29 mouse cellular contexts compared by ENCODE assay signal in the genomic region with DNA sequence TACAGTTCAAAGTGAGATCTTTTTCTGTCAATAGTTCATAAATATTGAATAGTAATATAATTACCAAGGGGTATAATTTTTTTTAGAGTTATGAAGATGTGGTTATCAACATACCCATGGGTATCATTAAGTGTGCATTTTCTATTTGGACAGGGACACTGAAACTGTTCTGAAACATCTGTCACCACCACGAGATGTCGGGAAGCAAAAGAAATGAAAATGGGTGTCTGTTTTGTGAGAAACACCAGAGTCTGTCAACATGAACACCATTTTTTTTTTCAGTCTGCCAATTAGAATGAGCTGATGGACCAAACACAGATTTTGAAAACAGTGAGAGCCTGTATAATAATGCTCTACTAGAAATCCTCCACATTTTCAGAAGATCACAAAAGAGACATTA.
DNase-seq lines count a peak whose midpoint lies in the region; ATAC-seq and TF ChIP-seq lines count a peak whose summit lies in the region.
"Had no signal": no experiment of that assay in that cellular context is flagged by ENCODE, and none has a peak within 500 bp of the region (broad histone marks: within the 10 kb centered on the region; RNA-seq: fewer than 3 reads in every experiment).

No protein-coding gene starts in this region.

- peak; percentile 53 for DNase-seq in forebrain, embryonic 14.5 days (ENCODE audit: low spot score)
- DNase-seq in forebrain, embryonic 11.5 days (ENCODE audit: low spot score), result no peak
- no peak for DNase-seq in neural tube, embryonic 11.5 days (ENCODE audit: low spot score)
- no peak for DNase-seq in neural tube, embryonic 10.5 days (ENCODE audit: extremely low spot score, low spot score)
- peak; percentile 33 for DNase-seq in hindbrain, embryonic 14.5 days (ENCODE audit: low spot score)
- no peak for DNase-seq in stomach, postnatal 0 days (ENCODE audit: low spot score)
- no peak for DNase-seq in ovary, postnatal 36 days (ENCODE audit: low spot score)
- DNase-seq: adrenal gland, postnatal 36 days; cerebellum, adult 11 months; cerebellum, adult 9-11 months; gastrocnemius, postnatal 10 days; heart, adult 11 months; heart, postnatal 10 days; kidney, postnatal 36 days; layer of hippocampus, adult 9-11 months; left cerebral cortex, postnatal 4 days; right cerebral cortex, adult 18-20 months; thymus, adult 18-20 months; thymus, postnatal 36 days had no signal

- H3K4me3 ChIP-seq in forebrain, embryonic 14.5 days (ENCODE audit: low read depth, low read length), result no peak overlapping the region
- no peak overlapping the region for H3K4me3 ChIP-seq in forebrain, embryonic 11.5 days (ENCODE audit: low read depth, low read length)
- no peak overlapping the region for H3K4me3 ChIP-seq in neural tube, embryonic 11.5 days (ENCODE audit: low read depth, low read length)
- no peak overlapping the region for H3K4me3 ChIP-seq in hindbrain, embryonic 14.5 days (replicated peaks; ENCODE audit: low read length)
- H3K4me3 ChIP-seq in midbrain, embryonic 16.5 days (ENCODE audit: low read depth, low read length), result no peak overlapping the region
- H3K4me3 ChIP-seq in stomach, postnatal 0 days (ENCODE audit: low read depth, low read length), result no peak overlapping the region
- H3K4me3 ChIP-seq: embryonic facial prominence, embryonic 15.5 days; heart, embryonic 12.5 days; limb, embryonic 15.5 days; liver, embryonic 15.5 days; lung, embryonic 15.5 days; myocyte; stomach, embryonic 15.5 days had no signal

- H3K4me1 ChIP-seq in forebrain, embryonic 14.5 days (ENCODE audit: control insufficient read depth, insufficient read depth, low read length), result peaks cover 12% of the 10 kb centered on the region
- no peaks in the 10 kb centered on the region for H3K4me1 ChIP-seq in forebrain, embryonic 11.5 days (replicated peaks; ENCODE audit: control insufficient read depth, insufficient read depth, low read length)
- no peaks in the 10 kb centered on the region for H3K4me1 ChIP-seq in neural tube, embryonic 11.5 days (ENCODE audit: control insufficient read depth, insufficient read depth, low read length)
- peaks cover 12% of the 10 kb centered on the region for H3K4me1 ChIP-seq in hindbrain, embryonic 14.5 days (replicated peaks; ENCODE audit: control insufficient read depth, insufficient read depth, low read length)
- H3K4me1 ChIP-seq in midbrain, embryonic 16.5 days (ENCODE audit: control insufficient read depth, insufficient read depth, low read length), result peaks cover 10% of the 10 kb centered on the region
- H3K4me1 ChIP-seq in stomach, postnatal 0 days (replicated peaks; ENCODE audit: control insufficient read depth, insufficient read depth), result no peaks in the 10 kb centered on the region
- H3K4me1 ChIP-seq: embryonic facial prominence, embryonic 15.5 days; heart, embryonic 12.5 days; limb, embryonic 15.5 days; liver, embryonic 15.5 days; lung, embryonic 15.5 days; stomach, embryonic 15.5 days had no signal

- no peak overlapping the region for H3K9ac ChIP-seq in forebrain, embryonic 14.5 days (ENCODE audit: low read length)
- no peak overlapping the region for H3K9ac ChIP-seq in forebrain, embryonic 11.5 days (ENCODE audit: low read length)
- H3K9ac ChIP-seq in neural tube, embryonic 11.5 days (ENCODE audit: low read length), result no peak overlapping the region
- no peak overlapping the region for H3K9ac ChIP-seq in hindbrain, embryonic 14.5 days
- H3K9ac ChIP-seq in midbrain, embryonic 16.5 days (ENCODE audit: low read depth, low read length), result no peak overlapping the region
- no peak overlapping the region for H3K9ac ChIP-seq in stomach, postnatal 0 days (ENCODE audit: low read length)
- H3K9ac ChIP-seq: embryonic facial prominence, embryonic 15.5 days; heart, embryonic 12.5 days; limb, embryonic 15.5 days; liver, embryonic 15.5 days; lung, embryonic 15.5 days; stomach, embryonic 15.5 days had no signal

- peak; percentile 19 for ATAC-seq in forebrain, embryonic 14.5 days
- ATAC-seq in forebrain, embryonic 11.5 days (replicated peaks; ENCODE audit: low FRiP score), result no peak
- peak; percentile 46; the same call in 1 of the 2 replicates for ATAC-seq in neural tube, embryonic 11.5 days (ENCODE audit: insufficient read depth, low FRiP score, low TSS enrichment)
- no peak for ATAC-seq in hindbrain, embryonic 14.5 days (ENCODE audit: low FRiP score)
- 0 out of 2 replicates have a peak, but pooled peaks have one; percentile 40 for ATAC-seq in midbrain, embryonic 16.5 days
- no peak for ATAC-seq in stomach, postnatal 0 days (ENCODE audit: low FRiP score, low TSS enrichment)
- ATAC-seq: CD4-positive, CD25-positive, alpha-beta regulatory T cell, adult 4 months; intestine, postnatal 0 days had no signal

- H3K9me3 ChIP-seq in forebrain, embryonic 14.5 days (replicated peaks; ENCODE audit: control insufficient read depth, low read length), result no peaks in the 10 kb centered on the region
- no peaks in the 10 kb centered on the region for H3K9me3 ChIP-seq in forebrain, embryonic 11.5 days (ENCODE audit: control insufficient read depth, low read length)
- no peaks in the 10 kb centered on the region for H3K9me3 ChIP-seq in neural tube, embryonic 11.5 days (ENCODE audit: control insufficient read depth, low read length)
- H3K9me3 ChIP-seq in hindbrain, embryonic 14.5 days (ENCODE audit: control insufficient read depth, low read length), result no peaks in the 10 kb centered on the region
- no peaks in the 10 kb centered on the region for H3K9me3 ChIP-seq in midbrain, embryonic 16.5 days (replicated peaks; ENCODE audit: control insufficient read depth, low read length, poor library complexity, severe bottlenecking)
- no peaks in the 10 kb centered on the region for H3K9me3 ChIP-seq in stomach, postnatal 0 days (ENCODE audit: control insufficient read depth, low read length)
- H3K9me3 ChIP-seq: embryonic facial prominence, embryonic 15.5 days; heart, embryonic 12.5 days; limb, embryonic 15.5 days; liver, embryonic 15.5 days; lung, embryonic 15.5 days; stomach, embryonic 15.5 days had no signal

- no peak overlapping the region for H3K4me2 ChIP-seq in forebrain, embryonic 14.5 days (ENCODE audit: low read length)
- no peak overlapping the region for H3K4me2 ChIP-seq in forebrain, embryonic 11.5 days (ENCODE audit: low read depth, low read length, severe bottlenecking)
- no peak overlapping the region for H3K4me2 ChIP-seq in neural tube, embryonic 11.5 days (ENCODE audit: low read depth)
- H3K4me2 ChIP-seq in hindbrain, embryonic 14.5 days (replicated peaks), result no peak overlapping the region
- H3K4me2 ChIP-seq in midbrain, embryonic 16.5 days (ENCODE audit: low read length), result no peak overlapping the region
- H3K4me2 ChIP-seq in stomach, postnatal 0 days (replicated peaks; ENCODE audit: low read depth), result no peak overlapping the region
- H3K4me2 ChIP-seq: embryonic facial prominence, embryonic 15.5 days; heart, embryonic 12.5 days; limb, embryonic 15.5 days; liver, embryonic 15.5 days; lung, embryonic 15.5 days; stomach, embryonic 15.5 days had no signal

- H3K36me3 ChIP-seq in forebrain, embryonic 14.5 days (ENCODE audit: control insufficient read depth, insufficient read depth, low read length), result no peaks in the 10 kb centered on the region
- no peaks in the 10 kb centered on the region for H3K36me3 ChIP-seq in forebrain, embryonic 11.5 days (ENCODE audit: control insufficient read depth, insufficient read depth, low read length)
- H3K36me3 ChIP-seq in neural tube, embryonic 11.5 days (ENCODE audit: control insufficient read depth, insufficient read depth, low read length), result no peaks in the 10 kb centered on the region
- no peaks in the 10 kb centered on the region for H3K36me3 ChIP-seq in hindbrain, embryonic 14.5 days (replicated peaks; ENCODE audit: control insufficient read depth, insufficient read depth)
- no peaks in the 10 kb centered on the region for H3K36me3 ChIP-seq in midbrain, embryonic 16.5 days (ENCODE audit: control insufficient read depth, insufficient read depth, low read length)
- no peaks in the 10 kb centered on the region for H3K36me3 ChIP-seq in stomach, postnatal 0 days (ENCODE audit: control insufficient read depth, insufficient read depth, low read length)
- H3K36me3 ChIP-seq: embryonic facial prominence, embryonic 15.5 days; heart, embryonic 12.5 days; limb, embryonic 15.5 days; liver, embryonic 15.5 days; lung, embryonic 15.5 days; stomach, embryonic 15.5 days had no signal

- TF ChIP-seq CTCF in stomach, postnatal 0 days (IDR thresholded peaks at IDR 0.05; ENCODE audit: low read depth), result no peak

- peak overlapping the region; percentile 28; the same call in 1 of the 2 replicates for H3K27ac ChIP-seq in forebrain, embryonic 14.5 days (ENCODE audit: low read depth, low read length)
- H3K27ac ChIP-seq in forebrain, embryonic 11.5 days (ENCODE audit: low read depth, low read length), result no peak overlapping the region
- no peak overlapping the region for H3K27ac ChIP-seq in neural tube, embryonic 11.5 days (ENCODE audit: low read depth, low read length)
- peak overlapping the region; percentile 84 for H3K27ac ChIP-seq in hindbrain, embryonic 14.5 days
- H3K27ac ChIP-seq in midbrain, embryonic 16.5 days (ENCODE audit: low read length), result peak overlapping the region; percentile 60
- no peak overlapping the region for H3K27ac ChIP-seq in stomach, postnatal 0 days (replicated peaks)
- H3K27ac ChIP-seq: embryonic facial prominence, embryonic 15.5 days; limb, embryonic 15.5 days; liver, embryonic 15.5 days; lung, embryonic 15.5 days; stomach, embryonic 15.5 days had no signal

- WGBS in forebrain, embryonic 14.5 days, result 42% methylated on average over 2 of the region's 2 CpGs
- 79% methylated on average over 2 of the region's 2 CpGs for WGBS in forebrain, embryonic 11.5 days
- 81% methylated on average over 2 of the region's 2 CpGs for WGBS in neural tube, embryonic 11.5 days
- 23% methylated on average over 2 of the region's 2 CpGs for WGBS in hindbrain, embryonic 14.5 days
- 38% methylated on average over 2 of the region's 2 CpGs for WGBS in midbrain, embryonic 16.5 days
- WGBS in stomach, postnatal 0 days, result 69% methylated on average over 2 of the region's 2 CpGs

- H3K27me3 ChIP-seq in forebrain, embryonic 14.5 days (replicated peaks; ENCODE audit: control insufficient read depth, insufficient read depth, low read length), result no peaks in the 10 kb centered on the region
- no peaks in the 10 kb centered on the region for H3K27me3 ChIP-seq in forebrain, embryonic 11.5 days (ENCODE audit: control insufficient read depth, insufficient read depth, low read length)
- no peaks in the 10 kb centered on the region for H3K27me3 ChIP-seq in neural tube, embryonic 11.5 days (ENCODE audit: control insufficient read depth, insufficient read depth, low read length)
- no peaks in the 10 kb centered on the region for H3K27me3 ChIP-seq in hindbrain, embryonic 14.5 days (ENCODE audit: control insufficient read depth, insufficient read depth, low read length)
- no peaks in the 10 kb centered on the region for H3K27me3 ChIP-seq in midbrain, embryonic 16.5 days (ENCODE audit: control insufficient read depth, insufficient read depth, low read depth, low read length)
- no peaks in the 10 kb centered on the region for H3K27me3 ChIP-seq in stomach, postnatal 0 days (ENCODE audit: control insufficient read depth, insufficient read depth, low read length)
- H3K27me3 ChIP-seq: embryonic facial prominence, embryonic 15.5 days; heart, embryonic 12.5 days; limb, embryonic 15.5 days; liver, embryonic 15.5 days; lung, embryonic 15.5 days; stomach, embryonic 15.5 days had no signal

- TF ChIP-seq EP300 in stomach, postnatal 0 days (optimal IDR thresholded peaks at IDR 0.05), result no peak

Comparison
In these comparisons a context has a peak if more than half of its experiments do, and no peak if none do; other contexts are left out.
1. ATAC-seq: peak in forebrain, embryonic 14.5 days (single experiment), neural tube, embryonic 11.5 days (single experiment) and midbrain, embryonic 16.5 days (single experiment); none in forebrain, embryonic 11.5 days (single experiment), hindbrain, embryonic 14.5 days (single experiment) and stomach, postnatal 0 days (single experiment).
2. DNase-seq: peak in forebrain, embryonic 14.5 days (single experiment) and hindbrain, embryonic 14.5 days (single experiment); none in forebrain, embryonic 11.5 days (single experiment), neural tube, embryonic 11.5 days (single experiment), neural tube, embryonic 10.5 days (single experiment), stomach, postnatal 0 days (single experiment) and ovary, postnatal 36 days (single experiment).
3. H3K27ac ChIP-seq: peak in forebrain, embryonic 14.5 days (single experiment), hindbrain, embryonic 14.5 days (single experiment) and midbrain, embryonic 16.5 days (single experiment); none in forebrain, embryonic 11.5 days (single experiment), neural tube, embryonic 11.5 days (single experiment) and stomach, postnatal 0 days (single experiment).